Mouse (Mus musculus) liver, adult 2 months (tissue): Measurements from ENCODE around the gene Man1c1.

Experiments
- CTCF ChIP-seq: fragments of 200-500 bp; IDR thresholded peaks from 2 replicates; pipeline ENCODE4 v1.5.1; 2011; ENCODE audit warnings: low read depth, low read length, control low read depth
- POLR2A ChIP-seq: fragments of 200-500 bp; IDR thresholded peaks from 2 replicates; pipeline ENCODE4 v1.6.1; 2011; ENCODE audit warnings: low read length, control low read depth; ENCODE audit not compliant: insufficient read depth; ENCODE audit errors: extremely low read depth

GRCm38 (mm10) chr4:134548169-134548938 is 155.7 kb downstream of the Man1c1 start:
- TF ChIP-seq CTCF (no peak), POLR2A (no peak)
